Mouse (Mus musculus) A20 (cell line): ENCODE results near the gene Akr1b8.
"Not testable (repeated sequence)": the region's sequence is repeated elsewhere in the genome, so short reads cannot be mapped to it uniquely, and the experiment has no call there.

ENCODE experiments used
- DNase-seq: peaks from one replicate; pipeline ENCODE4 v3.0.0-alpha.2; 2011; ENCODE audit warnings: low read depth, low spot score

Gene Akr1b8

DNA sequence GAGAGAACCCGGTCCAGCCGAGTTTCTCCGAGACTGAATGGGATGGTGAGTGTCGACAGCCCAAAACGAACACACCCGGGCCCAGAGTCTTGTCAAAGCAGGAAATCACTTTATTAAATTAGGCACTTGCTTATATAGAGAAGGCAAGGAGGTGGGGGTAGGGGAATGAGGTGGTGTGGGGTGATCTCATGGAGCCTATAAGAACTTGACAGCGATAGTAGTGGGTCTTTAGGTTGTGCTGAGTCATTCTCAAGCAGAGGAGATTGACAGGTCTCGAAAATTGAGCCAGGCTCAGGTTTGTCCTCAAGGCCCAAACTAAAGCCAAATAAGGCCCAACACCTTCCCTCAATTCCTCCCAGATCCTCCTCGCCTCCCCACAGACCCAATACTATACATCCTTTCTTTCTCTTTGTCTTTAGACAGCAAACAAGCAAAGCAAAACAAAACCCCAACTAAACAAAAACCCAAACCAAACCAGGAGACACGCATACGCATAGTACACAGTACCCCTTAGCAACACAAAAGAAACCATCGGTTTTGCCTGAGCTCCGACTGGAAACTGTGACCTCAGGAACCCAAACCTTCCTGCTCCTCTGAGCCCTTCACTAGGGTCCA lies 45.8 kb downstream of the Akr1b8 start:
- no peak for DNase-seq

DNA sequence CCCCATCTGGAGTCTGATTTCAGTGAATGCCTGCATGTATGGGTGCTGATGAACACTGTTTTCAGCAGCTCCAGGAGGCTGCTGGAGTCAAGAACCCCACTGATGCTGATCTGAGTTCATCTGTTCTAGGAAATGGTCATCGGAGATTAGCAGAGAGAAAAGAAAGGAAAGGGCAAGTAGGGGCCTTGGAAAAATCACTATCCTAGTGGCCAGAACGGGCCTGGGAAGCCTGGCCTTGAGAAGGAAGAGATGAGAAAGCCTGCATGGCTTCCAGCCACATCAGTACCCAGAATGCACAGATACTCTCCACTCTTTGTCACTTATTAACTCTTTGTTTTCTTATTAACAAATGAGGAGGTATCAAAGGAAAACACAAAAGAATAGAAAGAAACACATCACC lies 46.8 kb downstream of the Akr1b8 start:
- no peak for DNase-seq

DNA sequence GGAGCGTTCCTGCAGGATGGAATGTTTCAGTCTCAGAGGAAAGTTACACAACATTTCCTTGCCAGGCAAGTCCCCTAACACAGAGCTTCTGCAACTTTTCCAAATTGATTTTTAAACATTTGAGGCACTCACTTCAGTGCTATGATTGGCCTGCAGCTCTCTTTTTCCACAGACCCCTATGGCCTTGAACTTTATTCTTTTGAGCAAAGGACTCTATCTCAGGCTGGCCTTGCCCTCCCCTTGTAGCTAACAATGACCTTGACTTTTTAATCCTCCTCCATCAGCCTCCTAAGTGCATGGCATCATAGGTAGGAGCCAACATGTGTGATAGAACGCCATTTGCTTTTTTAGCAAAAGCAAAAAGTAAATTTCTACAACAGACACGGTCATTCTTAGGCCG lies 52.8 kb downstream of the Akr1b8 start:
- no peak for DNase-seq

DNA sequence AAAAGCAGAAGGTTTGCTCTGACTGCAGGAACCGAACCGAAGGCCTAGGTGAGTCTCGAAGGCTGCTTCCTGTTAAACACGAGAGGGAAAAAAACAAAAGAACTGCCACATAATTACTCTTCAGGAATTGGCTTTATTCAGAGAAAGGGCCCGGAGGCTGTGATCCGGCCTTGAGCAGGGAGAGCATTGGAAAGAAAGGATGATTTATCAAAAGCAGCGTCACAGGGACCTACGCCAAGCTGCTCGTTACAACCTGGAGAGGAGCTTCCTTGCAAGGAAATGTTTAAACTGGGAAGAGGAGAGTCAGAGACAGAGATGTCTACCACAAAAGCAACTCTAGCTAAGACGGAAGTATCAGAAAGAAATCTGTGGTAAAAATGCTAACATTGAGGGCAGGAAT lies 53.5 kb downstream of the Akr1b8 start:
- no peak for DNase-seq

GRCm38 (mm10) chr6:34412023-34412422 lies 58.1 kb downstream of the Akr1b8 start, which contains the start of gene Akr1b7:
Gene Akr1b7, plus strand, starts transcription at chr6:34412334.
- no peak for DNase-seq

- no peak for DNase-seq
These were observed 58.8 kb downstream of the Akr1b8 start for GRCm38 (mm10) chr6:34412688-34413087.

GRCm38 (mm10) chr6:34413386-34413785 lies 59.5 kb downstream of the Akr1b8 start:
- DNase-seq = not testable (repeated sequence)

DNA sequence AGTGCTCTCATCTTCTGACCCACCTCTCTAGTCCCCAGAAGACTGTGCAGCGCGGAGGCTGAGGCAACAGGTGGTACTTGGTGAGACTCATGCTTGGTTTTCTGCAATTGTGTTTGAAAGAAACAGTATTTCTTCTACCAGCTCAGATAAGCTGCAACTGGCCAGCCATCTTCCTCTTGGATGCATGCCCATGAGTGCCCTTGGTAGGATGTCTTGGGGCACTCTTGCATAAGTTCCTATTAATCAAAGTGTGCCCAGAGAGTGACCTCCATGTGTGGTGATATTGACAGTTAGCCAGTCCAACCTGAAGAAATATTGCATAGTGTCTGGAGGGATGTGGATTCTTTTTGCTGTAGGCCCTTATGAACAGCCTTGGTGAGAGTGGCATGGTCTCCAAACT lies 62.6 kb downstream of the Akr1b8 start:
- DNase-seq = no peak
